Mouse (Mus musculus): ENCODE measurements around the gene Ankrd45. TPM values are rescaled to one million over a fixed set of nuclear protein-coding genes. Genes with fewer than 3 reads are reported as not detected.
"Not testable (repeated sequence)": the region's sequence is repeated elsewhere in the genome, so short reads cannot be mapped to it uniquely, and the experiment has no call there.

Ankrd45 gene
- polyA plus RNA-seq, 1 experiment from 2014 or later, result 5.7 TPM

- H3K4me2 ChIP-seq (replicated peaks), result no peak overlapping the region
- H3K36me3 ChIP-seq, result no peaks in the 10 kb centered on the region
- WGBS, result 75% methylated on average over 9 of the region's 9 CpGs
- 0 out of 2 replicates have a peak, but pooled peaks cover 4% of the 10 kb centered on the region for H3K4me1 ChIP-seq
- no peaks in the 10 kb centered on the region for H3K27me3 ChIP-seq
- no peak for ATAC-seq (ENCODE audit: insufficient number of reproducible peaks, insufficient read depth, low FRiP score, low TSS enrichment)
- no peak overlapping the region for H3K27ac ChIP-seq
- H3K9me3 ChIP-seq, result no peaks in the 10 kb centered on the region
- H3K4me3 ChIP-seq, result no peak overlapping the region
- no peak overlapping the region for H3K9ac ChIP-seq
These were observed 47.9 kb downstream of the Ankrd45 start for GRCm38 (mm10) chr1:161190253-161190910.

- H3K27ac ChIP-seq, result peak overlapping the region; percentile 86
- no peaks in the 10 kb centered on the region for H3K27me3 ChIP-seq
- ATAC-seq (ENCODE audit: insufficient number of reproducible peaks, insufficient read depth, low FRiP score, low TSS enrichment), result peak; percentile 92
- under 1% methylated on average over 16 of the region's 16 CpGs for WGBS
- peak overlapping the region; percentile 38; the same call in 1 of the 2 replicates for H3K9ac ChIP-seq
- no peaks in the 10 kb centered on the region for H3K9me3 ChIP-seq
- no peaks in the 10 kb centered on the region for H3K36me3 ChIP-seq
- peaks cover 8% of the 10 kb centered on the region; the same call in 1 of the 2 replicates for H3K4me1 ChIP-seq
- H3K4me3 ChIP-seq, result peak overlapping the region; percentile 37
- peak overlapping the region; percentile 53 for H3K4me2 ChIP-seq (replicated peaks)
These were observed 53.3 kb downstream of the Ankrd45 start for GRCm38 (mm10) chr1:161195541-161196351.

- H3K9me3 ChIP-seq; H3K4me1 ChIP-seq; H3K36me3 ChIP-seq; ATAC-seq (ENCODE audit: insufficient number of reproducible peaks, insufficient read depth, low FRiP score, low TSS enrichment); H3K27me3 ChIP-seq: not testable (repeated sequence)
- 64% methylated on average over 11 of the region's 11 CpGs for WGBS
- Histone ChIP-seq H3K9ac (0 out of 2 replicates have a peak overlapping the region, but pooled peaks have one; percentile 38), H3K27ac (peak overlapping the region; percentile 86), H3K4me3 (peak overlapping the region; percentile 37), H3K4me2 (replicated peaks) (peak overlapping the region; percentile 53)
These were observed 53.9 kb downstream of the Ankrd45 start for GRCm38 (mm10) chr1:161196364-161196763.

GRCm38 (mm10) chr1:161199856-161200255 lies 57.4 kb downstream of the Ankrd45 start:
- H3K4me2 ChIP-seq (replicated peaks), result no peak overlapping the region
- 76% methylated on average over 5 of the region's 5 CpGs for WGBS
- peaks cover 8% of the 10 kb centered on the region; the same call in 1 of the 2 replicates for H3K4me1 ChIP-seq
- H3K27me3 ChIP-seq, result no peaks in the 10 kb centered on the region
- no peak overlapping the region for H3K27ac ChIP-seq
- H3K9ac ChIP-seq, result no peak overlapping the region
- H3K36me3 ChIP-seq, result no peaks in the 10 kb centered on the region
- H3K4me3 ChIP-seq, result no peak overlapping the region
- no peak for ATAC-seq (ENCODE audit: insufficient number of reproducible peaks, insufficient read depth, low FRiP score, low TSS enrichment)
- H3K9me3 ChIP-seq, result no peaks in the 10 kb centered on the region

GRCm38 (mm10) chr1:161214465-161214864 lies 72.0 kb downstream of the Ankrd45 start:
- no peak overlapping the region for H3K4me2 ChIP-seq (replicated peaks)
- H3K4me3 ChIP-seq, result no peak overlapping the region
- no peaks in the 10 kb centered on the region for H3K27me3 ChIP-seq
- no peaks in the 10 kb centered on the region for H3K36me3 ChIP-seq
- H3K27ac ChIP-seq, result no peak overlapping the region
- no peak for ATAC-seq (ENCODE audit: insufficient number of reproducible peaks, insufficient read depth, low FRiP score, low TSS enrichment)
- WGBS, result 31% methylated on average over 4 of the region's 4 CpGs
- no peaks in the 10 kb centered on the region for H3K9me3 ChIP-seq
- no peak overlapping the region for H3K9ac ChIP-seq
- no peaks in the 10 kb centered on the region for H3K4me1 ChIP-seq

- Histone ChIP-seq H3K9ac (no peak overlapping the region), H3K9me3 (no peaks in the 10 kb centered on the region), H3K4me1 (no peaks in the 10 kb centered on the region), H3K27ac (no peak overlapping the region), H3K27me3 (no peaks in the 10 kb centered on the region), H3K4me3 (no peak overlapping the region), H3K36me3 (no peaks in the 10 kb centered on the region), H3K4me2 (replicated peaks) (no peak overlapping the region)
- WGBS, result 65% methylated on average over 3 of the region's 3 CpGs
- ATAC-seq (ENCODE audit: insufficient number of reproducible peaks, insufficient read depth, low FRiP score, low TSS enrichment), result no peak
These were observed 77.3 kb downstream of the Ankrd45 start for GRCm38 (mm10) chr1:161219816-161220215.

Other genes starting within 250 kb of the Ankrd45 start
- gene Rc3h1, start 236.3 kb upstream of the Ankrd45 start, polyA plus RNA-seq (2016; fragmentation: Nextera tagmentation; extraction: Ambion mirVana), result 9.2 and 9.8 TPM in 2 replicates
- gene Serpinc1, start 164.1 kb upstream of the Ankrd45 start, polyA plus RNA-seq (2016; fragmentation: Nextera tagmentation; extraction: Ambion mirVana), result 2.9 TPM in 2 replicates
- 8.9 and 9.4 TPM in 2 replicates for gene Zbtb37, start 107.8 kb upstream of the Ankrd45 start, polyA plus RNA-seq (2016; fragmentation: Nextera tagmentation; extraction: Ambion mirVana)
- 32.5 and 35.2 TPM in 2 replicates for gene Dars2, start 72.0 kb upstream of the Ankrd45 start, polyA plus RNA-seq (2016; fragmentation: Nextera tagmentation; extraction: Ambion mirVana)
- 31.9 and 32.3 TPM in 2 replicates for gene Cenpl, start 72.0 kb upstream of the Ankrd45 start, polyA plus RNA-seq (2016; fragmentation: Nextera tagmentation; extraction: Ambion mirVana)
- gene Klhl20, start 11.2 kb upstream of the Ankrd45 start, polyA plus RNA-seq (2016; fragmentation: Nextera tagmentation; extraction: Ambion mirVana), result 18.8 and 22.0 TPM in 2 replicates
- 0.45 and 0.49 TPM in 2 replicates for gene Tex50, start 16.6 kb downstream of the Ankrd45 start, polyA plus RNA-seq (2016; fragmentation: Nextera tagmentation; extraction: Ambion mirVana)
- gene Prdx6, start 108.5 kb downstream of the Ankrd45 start, polyA plus RNA-seq (2016; fragmentation: Nextera tagmentation; extraction: Ambion mirVana), result 427 and 464 TPM in 2 replicates

Data from embryonic facial prominence, embryonic 12.5 days (tissue).